Mouse (Mus musculus) kidney, postnatal 4 days (tissue): ENCODE data around the gene Add2.

ENCODE experiments used
- DNase-seq, 2 experiments: peaks; one replicate each; pipeline ENCODE4 v3.0.0; 2021; ENCODE audit warnings: mixed read lengths in 2 of 2

Add2 gene

GRCm38 (mm10) chr6:86148518-86148917, 120.0 kb downstream of the Add2 start:
- no peak for DNase-seq

DNA sequence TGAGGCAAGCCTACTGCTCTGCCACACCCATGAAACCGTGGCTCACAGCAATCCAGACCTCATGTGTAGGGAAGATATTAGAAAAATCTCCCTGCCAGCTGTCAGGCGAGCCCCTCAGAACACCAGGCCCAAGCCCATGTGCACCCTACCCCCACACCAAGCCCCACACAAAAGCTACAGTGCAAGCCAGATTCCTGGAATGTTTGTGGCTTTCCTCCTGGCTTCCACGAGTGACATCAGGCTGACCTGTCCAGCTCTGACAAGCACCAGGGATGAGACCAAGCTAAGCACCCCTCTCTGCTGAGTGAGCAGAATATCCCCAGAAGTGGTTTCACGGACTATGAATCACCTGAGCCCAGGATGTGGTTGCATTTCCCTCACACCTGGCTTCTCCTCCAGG, 120.5 kb downstream of the Add2 start:
- no peak for DNase-seq

DNA sequence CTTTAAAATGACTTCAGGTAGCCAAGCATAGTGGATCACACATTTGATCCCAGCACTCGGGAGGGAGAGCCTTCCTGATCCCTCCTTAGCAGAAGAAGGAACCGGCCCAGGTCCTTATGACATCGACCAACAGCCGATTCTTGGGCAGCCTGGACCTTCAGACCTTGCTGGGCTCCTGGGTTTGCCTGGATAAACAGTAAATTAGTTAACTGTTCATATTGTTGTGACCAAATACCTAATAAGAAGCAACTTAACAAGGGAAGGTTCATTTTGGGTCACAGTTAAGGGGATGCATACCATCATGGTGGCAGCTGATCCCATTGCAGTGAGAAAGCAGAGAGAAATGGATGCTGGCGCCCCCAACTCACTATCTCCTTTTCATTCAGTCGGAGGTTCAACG, 124.2 kb downstream of the Add2 start:
- DNase-seq = no peak

- no peak for DNase-seq
These were observed 125.0 kb downstream of the Add2 start for GRCm38 (mm10) chr6:86153436-86153990.

GRCm38 (mm10) chr6:86154006-86154405, 125.5 kb downstream of the Add2 start:
- DNase-seq = no peak

GRCm38 (mm10) chr6:86154481-86154880, 126.0 kb downstream of the Add2 start:
- no peak for DNase-seq

- peak; percentile 70 to 77 for DNase-seq
These were observed 129.1 kb downstream of the Add2 start for GRCm38 (mm10) chr6:86157253-86158234.

DNA sequence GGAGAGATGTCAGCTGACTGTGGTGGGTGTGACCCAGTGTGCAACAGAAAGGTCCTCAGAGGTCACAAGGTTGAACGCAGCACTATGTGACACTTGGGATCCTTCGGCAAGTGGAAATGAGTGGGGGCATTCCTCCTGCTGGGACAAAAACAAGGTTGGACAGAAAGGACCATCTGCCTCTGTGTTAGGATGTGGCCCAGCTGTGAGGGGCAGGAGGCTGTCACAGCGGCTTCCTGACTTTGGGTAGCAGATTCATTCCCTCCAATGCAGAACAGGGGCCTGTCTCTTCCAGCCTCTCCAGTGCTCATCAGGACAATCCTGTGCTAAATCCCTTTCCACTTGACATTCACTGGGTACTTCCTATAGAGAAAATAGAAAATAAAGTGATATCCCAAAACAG, 132.4 kb downstream of the Add2 start:
- DNase-seq = no peak

DNA sequence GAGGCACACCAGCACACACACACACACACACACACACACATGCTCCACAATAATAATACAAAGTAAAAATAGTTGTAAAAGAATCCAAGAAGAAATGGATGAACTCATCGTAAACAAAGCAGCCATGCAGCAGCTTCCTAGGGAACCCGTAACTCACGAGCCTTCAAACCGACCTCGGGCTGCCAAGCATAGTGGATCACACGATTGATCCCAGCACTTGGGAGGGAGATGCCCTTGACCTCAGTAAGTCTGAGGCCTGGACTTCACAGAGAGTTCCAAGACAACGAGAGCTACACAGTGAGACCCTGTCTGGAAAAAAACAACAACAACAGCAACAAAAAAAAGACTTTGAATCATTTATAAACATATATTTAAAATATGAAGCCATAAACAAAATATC, 133.1 kb downstream of the Add2 start:
- DNase-seq = no peak

- no peak for DNase-seq
These were observed 135.5 kb downstream of the Add2 start for GRCm38 (mm10) chr6:86164028-86164427.

DNA sequence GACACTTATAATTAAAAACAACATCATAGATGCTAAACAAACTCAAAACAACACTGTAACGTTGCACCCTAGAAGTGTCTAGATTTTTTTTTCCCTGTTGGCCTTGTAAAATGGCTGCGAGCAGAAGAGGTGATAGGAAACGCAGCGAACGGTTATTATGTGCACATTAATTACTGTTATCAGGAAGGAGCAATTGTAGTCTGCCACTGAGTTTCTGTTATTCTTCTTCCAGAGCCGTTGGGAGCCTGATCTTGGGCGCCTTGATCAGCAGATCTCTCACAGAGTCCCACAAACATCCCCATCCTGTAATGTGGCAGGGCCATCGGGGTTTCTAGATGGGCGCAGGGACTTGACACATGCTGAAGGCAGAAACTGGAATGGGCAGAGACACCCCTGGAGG, 137.9 kb downstream of the Add2 start:
- no peak for DNase-seq

- no peak for DNase-seq
These were observed 139.4 kb downstream of the Add2 start for GRCm38 (mm10) chr6:86167851-86168250.

- no peak for DNase-seq
These were observed 140.7 kb downstream of the Add2 start for GRCm38 (mm10) chr6:86169166-86169565.
